Mouse (Mus musculus) kidney, adult 2 months (tissue): ENCODE data around the gene Ranbp1. TPM values are rescaled to one million over a fixed set of nuclear protein-coding genes. Genes with fewer than 3 reads are reported as not detected.
A peak's percentile ranks its signal among the peaks of the same experiment; 100 is the strongest.

Source experiments
- DNase-seq: peaks from one replicate; pipeline ENCODE4 v3.0.0; 2021
- H3K27ac ChIP-seq: fragments of 200-500 bp; 2 replicates; pipeline ENCODE4 v1.5.1; 2012; ENCODE audit warnings: low read depth, low read length, control low read depth, inconsistent platforms; ENCODE audit not compliant: insufficient read depth
- H3K27me3 ChIP-seq: fragments of 200-500 bp; replicated peaks from 2 replicates; pipeline ENCODE4 v1.6.1; 2012; ENCODE audit warnings: mild to moderate bottlenecking, moderate library complexity, low read length, inconsistent platforms; ENCODE audit not compliant: control insufficient read depth, insufficient read depth
- H3K36me3 ChIP-seq: fragments of 200-500 bp; 2 replicates; pipeline ENCODE4 v1.6.1; 2012; ENCODE audit warnings: mild to moderate bottlenecking, moderate library complexity, low read length, inconsistent platforms; ENCODE audit not compliant: control insufficient read depth, insufficient read depth
- H3K4me1 ChIP-seq: fragments of 200-500 bp; 2 replicates; pipeline ENCODE4 v1.6.1; 2011; ENCODE audit warnings: low read length; ENCODE audit not compliant: control insufficient read depth, insufficient read depth
- H3K4me3 ChIP-seq: fragments of 200-500 bp; 2 replicates; pipeline ENCODE4 v1.5.1; 2011; ENCODE audit warnings: mild to moderate bottlenecking, low read depth, low read length, control low read depth; ENCODE audit not compliant: insufficient read depth
- CTCF ChIP-seq: fragments of 200-500 bp; conservative IDR thresholded peaks from 2 replicates; pipeline ENCODE4 v1.5.1; 2011; ENCODE audit warnings: low read depth, mild to moderate bottlenecking, control low read depth, low read length, moderate library complexity, mixed read lengths; ENCODE audit not compliant: insufficient read depth, insufficient read length
- POLR2A ChIP-seq: fragments of 200-500 bp; IDR thresholded peaks from one replicate; pipeline ENCODE4 v1.6.1; 2011; ENCODE audit warnings: low read depth, low read length, control low read depth
- WGBS: fragments of 180-500 bp; shearing (Covaris S2); methylation state at CpG from one replicate; pipeline ENCODE4 v1.1.7; 2018; 5-methylcytosine and 5-hydroxymethylcytosine counted together
- polyA plus RNA-seq: library from polyadenylated mRNA; depleted of rRNA; stranded (reverse); fragments of >200 nt; gene quantifications from 2 replicates; pipeline ENCODE4 v1.2.3, GENCODE M21; 2012

Ranbp1 gene
- polyA plus RNA-seq, 1 experiment, result 38.5 TPM

DNA sequence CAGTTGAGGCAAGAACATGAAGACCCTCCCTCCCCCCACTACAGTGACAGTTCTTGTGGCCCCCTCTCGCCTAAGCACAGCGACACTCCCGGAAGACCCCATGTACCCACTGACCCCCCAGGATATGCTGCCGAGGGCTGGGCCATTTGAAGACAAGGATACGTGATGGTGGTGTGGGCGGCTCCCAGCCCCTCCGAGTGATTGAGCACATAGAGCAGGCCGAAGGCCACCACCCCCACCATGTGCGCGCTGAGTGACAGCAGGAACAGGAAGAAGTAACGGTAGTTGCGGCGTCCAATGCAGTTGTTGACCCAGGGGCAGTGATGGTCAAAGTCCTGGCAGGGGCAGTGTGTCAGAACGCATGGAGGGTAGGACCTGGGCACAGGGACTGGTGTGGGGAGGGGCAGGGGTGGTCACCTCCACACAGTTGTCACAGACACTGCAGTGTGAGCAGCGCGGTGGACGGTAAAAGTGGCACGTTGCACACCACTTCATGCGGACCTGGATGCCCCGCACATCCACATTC is 20.6 kb downstream of the Ranbp1 start:
- H3K4me3 ChIP-seq, result no peak overlapping the region
- WGBS, result 90% methylated on average over 20 of the region's 20 CpGs
- DNase-seq, result no peak
- H3K36me3 ChIP-seq, result no peaks in the 10 kb centered on the region
- 0 out of 2 replicates have a peak, but pooled peaks cover 3% of the 10 kb centered on the region for H3K4me1 ChIP-seq
- no peak overlapping the region for H3K27ac ChIP-seq
- no peak for TF ChIP-seq CTCF
- no peak for TF ChIP-seq POLR2A
- H3K27me3 ChIP-seq, result no peaks in the 10 kb centered on the region

DNA sequence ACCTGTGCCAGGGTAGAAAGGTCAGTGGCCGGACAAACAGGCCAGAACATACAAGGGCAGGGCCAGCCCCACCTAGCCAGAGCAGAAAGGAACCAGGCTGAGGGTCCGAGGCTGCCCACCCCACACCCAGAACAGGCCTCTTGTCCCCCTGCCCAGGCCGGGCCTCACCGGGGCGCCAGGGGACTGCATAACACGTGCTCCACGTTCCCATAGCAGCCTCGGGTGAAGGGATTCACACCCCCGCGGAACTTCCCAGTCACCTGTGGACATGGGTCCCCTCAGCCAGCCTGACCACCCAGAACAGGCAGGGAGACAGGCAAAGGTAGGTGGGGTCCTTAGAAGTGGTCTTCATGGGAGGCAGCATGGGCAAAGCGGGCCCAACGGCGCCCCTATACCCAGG is 21.3 kb downstream of the Ranbp1 start:
- no peak for DNase-seq
- WGBS, result 89% methylated on average over 13 of the region's 13 CpGs
- H3K4me3 ChIP-seq, result no peak overlapping the region
- H3K27ac ChIP-seq, result no peak overlapping the region
- H3K4me1 ChIP-seq, result 0 out of 2 replicates have a peak, but pooled peaks cover 3% of the 10 kb centered on the region
- no peak for TF ChIP-seq POLR2A
- H3K36me3 ChIP-seq, result no peaks in the 10 kb centered on the region
- H3K27me3 ChIP-seq, result no peaks in the 10 kb centered on the region

DNA sequence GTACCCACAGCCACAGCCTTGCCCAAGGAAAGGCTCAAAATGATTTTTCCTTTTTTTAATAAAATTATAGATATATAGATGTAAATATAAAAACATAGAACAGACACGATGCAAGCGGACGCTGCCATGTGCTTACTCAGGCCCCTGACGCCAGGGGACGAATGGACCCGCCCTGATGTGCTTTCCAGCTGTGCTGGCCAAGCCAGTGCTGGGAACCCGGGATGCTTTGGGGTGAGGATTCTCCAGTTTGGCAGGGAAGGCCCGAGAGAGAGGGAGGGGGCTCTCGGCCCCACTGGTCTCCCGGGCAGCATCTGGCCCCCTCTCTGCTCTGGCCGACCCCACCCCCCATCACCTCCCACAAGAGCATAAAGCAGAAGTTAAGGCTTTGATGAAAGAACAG is 26.3 kb downstream of the Ranbp1 start:
- H3K27me3 ChIP-seq, result no peaks in the 10 kb centered on the region
- TF ChIP-seq POLR2A, result no peak
- TF ChIP-seq CTCF, result no peak
- H3K27ac ChIP-seq, result no peak overlapping the region
- no peak for DNase-seq
- no peaks in the 10 kb centered on the region for H3K36me3 ChIP-seq
- 88% methylated on average over 11 of the region's 11 CpGs for WGBS
- no peaks in the 10 kb centered on the region for H3K4me1 ChIP-seq
- H3K4me3 ChIP-seq, result no peak overlapping the region

DNA sequence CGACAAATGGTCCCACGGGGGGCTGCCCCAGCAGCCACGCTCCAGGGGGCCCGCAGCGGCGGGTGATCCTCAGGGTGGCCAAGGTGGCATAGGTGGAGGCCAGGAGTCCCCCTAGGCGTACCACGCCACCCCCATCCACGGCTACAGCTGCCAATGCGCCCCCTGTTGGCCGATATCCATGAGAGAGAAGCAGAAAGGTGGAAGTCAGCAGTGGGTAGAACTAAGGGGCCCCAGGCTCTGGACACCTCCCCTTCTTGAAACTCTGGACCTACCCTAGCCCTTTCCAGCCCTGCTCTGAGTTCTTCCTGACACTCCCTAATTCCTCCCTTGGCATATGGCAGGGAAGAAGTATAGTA is 27.0 kb downstream of the Ranbp1 start:
- 82% methylated on average over 11 of the region's 11 CpGs for WGBS
- Histone ChIP-seq H3K27me3 (no peaks in the 10 kb centered on the region), H3K27ac (no peak overlapping the region), H3K4me3 (no peak overlapping the region), H3K36me3 (no peaks in the 10 kb centered on the region), H3K4me1 (no peaks in the 10 kb centered on the region)
- DNase-seq, result no peak
- no peak for TF ChIP-seq CTCF
- no peak for TF ChIP-seq POLR2A

DNA sequence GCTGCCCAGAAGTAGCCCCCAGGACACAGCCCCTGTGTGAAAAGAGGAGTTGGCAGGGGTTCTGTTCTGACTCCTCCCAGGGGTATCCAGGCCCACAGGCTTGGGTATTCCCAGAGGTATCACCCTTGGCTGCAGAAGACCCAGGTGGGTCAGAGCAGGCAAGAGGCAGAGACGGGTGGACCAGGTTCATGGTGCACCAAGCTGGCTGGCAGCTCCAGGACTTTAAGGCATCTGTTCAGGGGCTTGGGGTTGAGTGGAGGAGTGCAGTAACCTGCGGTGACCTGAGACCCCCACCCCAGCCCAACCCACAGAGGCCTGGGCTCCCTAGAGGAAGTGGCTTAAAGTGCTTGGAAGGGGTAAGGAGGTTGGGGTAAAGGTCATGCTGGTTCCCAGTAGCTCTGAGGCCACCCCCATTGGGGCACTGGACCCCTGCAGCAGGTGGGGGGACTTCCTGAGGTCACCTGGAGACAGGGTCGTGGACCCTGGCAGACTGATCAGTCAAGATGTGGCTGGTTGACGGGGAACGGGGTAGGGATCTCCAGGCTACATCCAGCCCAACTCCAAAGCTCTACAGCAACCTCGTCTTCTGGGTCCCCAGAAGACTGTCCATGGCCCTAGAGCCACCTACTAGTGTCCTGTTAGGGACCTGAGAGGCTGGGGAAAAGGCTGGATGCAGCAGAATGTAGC is 27.5 kb downstream of the Ranbp1 start:
- TF ChIP-seq POLR2A, result no peak
- no peak for TF ChIP-seq CTCF
- H3K36me3 ChIP-seq, result no peaks in the 10 kb centered on the region
- DNase-seq, result no peak
- no peak overlapping the region for H3K27ac ChIP-seq
- WGBS, result 92% methylated on average over 6 of the region's 6 CpGs
- H3K4me1 ChIP-seq, result no peaks in the 10 kb centered on the region
- H3K27me3 ChIP-seq, result no peaks in the 10 kb centered on the region
- H3K4me3 ChIP-seq, result no peak overlapping the region

DNA sequence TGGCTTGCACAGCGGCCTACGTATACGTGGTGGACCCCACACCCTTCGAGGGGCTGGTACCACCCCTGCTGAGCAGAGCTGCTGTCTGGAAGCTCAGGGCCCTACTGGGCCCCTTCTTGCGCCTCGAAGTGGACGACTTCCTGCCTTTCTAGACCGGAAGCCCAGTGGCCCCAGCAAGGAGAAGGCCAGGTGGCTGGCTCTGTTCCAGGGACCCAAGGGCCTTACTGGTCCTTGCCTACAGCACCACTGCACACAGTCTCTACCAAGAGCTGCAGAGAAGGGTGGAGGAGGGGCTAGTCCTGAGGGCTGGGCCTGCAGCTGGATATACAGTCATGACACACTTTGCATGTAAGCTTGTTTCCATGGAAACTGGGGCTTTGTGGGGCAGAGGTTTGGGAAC is 28.5 kb downstream of the Ranbp1 start:
- WGBS, result 54% methylated on average over 8 of the region's 8 CpGs
- H3K4me3 ChIP-seq, result no peak overlapping the region
- no peaks in the 10 kb centered on the region for H3K4me1 ChIP-seq
- TF ChIP-seq POLR2A (no peak), CTCF (no peak)
- peak; percentile 24 for DNase-seq
- H3K27ac ChIP-seq, result no peak overlapping the region
- no peaks in the 10 kb centered on the region for H3K36me3 ChIP-seq
- H3K27me3 ChIP-seq, result no peaks in the 10 kb centered on the region

DNA sequence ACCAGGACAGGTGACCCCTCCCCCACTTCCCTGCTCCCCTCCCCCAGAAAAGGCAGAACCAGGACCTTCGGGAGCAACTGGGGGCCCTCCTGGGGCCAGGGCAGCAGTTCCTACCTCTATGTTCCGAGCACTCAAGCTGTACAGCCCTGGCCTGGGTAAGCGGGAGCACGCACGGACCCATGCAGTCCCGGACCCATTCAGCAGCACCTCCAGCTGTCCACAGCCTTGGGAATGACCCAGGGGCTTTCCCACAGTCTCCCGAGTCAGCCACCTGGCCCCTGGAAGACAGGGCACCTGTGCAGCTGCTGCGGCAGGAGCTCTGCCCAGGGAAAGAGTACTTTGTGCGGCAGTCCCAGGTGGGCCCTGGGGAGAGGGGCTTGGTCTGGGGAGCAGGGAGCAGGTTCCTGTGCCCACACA is 29.9 kb downstream of the Ranbp1 start:
- 80% methylated on average over 9 of the region's 9 CpGs for WGBS
- no peak for TF ChIP-seq CTCF
- no peak overlapping the region for H3K4me3 ChIP-seq
- H3K4me1 ChIP-seq, result no peaks in the 10 kb centered on the region
- H3K27me3 ChIP-seq, result no peaks in the 10 kb centered on the region
- no peak overlapping the region for H3K27ac ChIP-seq
- no peak for DNase-seq
- H3K36me3 ChIP-seq, result no peaks in the 10 kb centered on the region
